Comparison of ENCODE assay signal across 27 mouse cellular contexts in genomic region chr4:72285112-72285675, GRCm38 (mm10).
A peak's percentile ranks its signal among the peaks of the same experiment; 100 is the strongest.
DNase-seq lines count a peak whose midpoint lies in the region; ATAC-seq and TF ChIP-seq lines count a peak whose summit lies in the region.
"Had no signal": no experiment of that assay in that cellular context is flagged by ENCODE, and none has a peak within 500 bp of the region (broad histone marks: within the 10 kb centered on the region; RNA-seq: fewer than 3 reads in every experiment).

No protein-coding gene starts in this region.

- H3K9ac ChIP-seq in midbrain, embryonic 13.5 days (replicated peaks), result no peak overlapping the region
- H3K9ac ChIP-seq in forebrain, postnatal 0 days, result no peak overlapping the region
- no peak overlapping the region for H3K9ac ChIP-seq in midbrain, postnatal 0 days (replicated peaks; ENCODE audit: low read length, poor library complexity, severe bottlenecking)
- H3K9ac ChIP-seq: embryonic facial prominence, embryonic 12.5 days; intestine, embryonic 15.5 days; limb, embryonic 12.5 days; liver, embryonic 15.5 days; lung, embryonic 14.5 days had no signal

- ATAC-seq in midbrain, embryonic 13.5 days, result peak; percentile 72
- ATAC-seq in forebrain, postnatal 0 days, result peak; percentile 14; the same call in 1 of the 2 replicates
- peak; percentile 65 for ATAC-seq in midbrain, postnatal 0 days (ENCODE audit: low FRiP score)
- no peak for ATAC-seq in megakaryocyte-erythroid progenitor cell, adult 5-6 weeks (replicated peaks; ENCODE audit: low FRiP score, low TSS enrichment, poor library complexity, severe bottlenecking)
- ATAC-seq: hindbrain, embryonic 16.5 days; intestine, embryonic 15.5 days had no signal

- H3K27ac ChIP-seq in midbrain, embryonic 13.5 days, result no peak overlapping the region
- no peak overlapping the region for H3K27ac ChIP-seq in midbrain, embryonic 10.5 days (replicated peaks)
- no peak overlapping the region for H3K27ac ChIP-seq in forebrain, postnatal 0 days (ENCODE audit: low read depth, low read length)
- no peak overlapping the region for H3K27ac ChIP-seq in midbrain, postnatal 0 days (ENCODE audit: low read depth, low read length)
- H3K27ac ChIP-seq: embryonic facial prominence, embryonic 12.5 days; intestine, embryonic 15.5 days; limb, embryonic 12.5 days; liver, embryonic 15.5 days had no signal

- no peaks in the 10 kb centered on the region for H3K4me1 ChIP-seq in midbrain, embryonic 13.5 days (replicated peaks)
- H3K4me1 ChIP-seq in midbrain, embryonic 10.5 days, result no peaks in the 10 kb centered on the region
- no peaks in the 10 kb centered on the region for H3K4me1 ChIP-seq in forebrain, postnatal 0 days (ENCODE audit: insufficient read depth)
- no peaks in the 10 kb centered on the region for H3K4me1 ChIP-seq in midbrain, postnatal 0 days (ENCODE audit: insufficient read depth, low read length)
- H3K4me1 ChIP-seq: embryonic facial prominence, embryonic 12.5 days; intestine, embryonic 15.5 days; liver, embryonic 15.5 days had no signal

- no peak overlapping the region for H3K4me2 ChIP-seq in midbrain, embryonic 13.5 days (replicated peaks)
- no peak overlapping the region for H3K4me2 ChIP-seq in forebrain, postnatal 0 days (ENCODE audit: low read depth)
- H3K4me2 ChIP-seq in midbrain, postnatal 0 days (ENCODE audit: low read depth, low read length, poor library complexity, severe bottlenecking), result no peak overlapping the region
- H3K4me2 ChIP-seq: embryonic facial prominence, embryonic 12.5 days; intestine, embryonic 15.5 days; limb, embryonic 12.5 days; liver, embryonic 15.5 days; lung, embryonic 14.5 days had no signal

- H3K36me3 ChIP-seq in midbrain, embryonic 13.5 days, result no peaks in the 10 kb centered on the region
- no peaks in the 10 kb centered on the region for H3K36me3 ChIP-seq in midbrain, embryonic 10.5 days
- H3K36me3 ChIP-seq in forebrain, postnatal 0 days (ENCODE audit: insufficient read depth), result no peaks in the 10 kb centered on the region
- H3K36me3 ChIP-seq in midbrain, postnatal 0 days (ENCODE audit: insufficient read depth, low read length), result no peaks in the 10 kb centered on the region
- H3K36me3 ChIP-seq: embryonic facial prominence, embryonic 12.5 days; intestine, embryonic 15.5 days; limb, embryonic 12.5 days; liver, embryonic 15.5 days had no signal

- WGBS in midbrain, embryonic 13.5 days, result 68% methylated on average over 1 of the region's 1 CpGs
- WGBS in midbrain, embryonic 10.5 days, result 49% methylated on average over 1 of the region's 1 CpGs
- WGBS in forebrain, postnatal 0 days, result 60% methylated on average over 1 of the region's 1 CpGs
- 50% methylated on average over 1 of the region's 1 CpGs for WGBS in midbrain, postnatal 0 days

- H3K27me3 ChIP-seq in midbrain, embryonic 13.5 days, result no peaks in the 10 kb centered on the region
- no peaks in the 10 kb centered on the region for H3K27me3 ChIP-seq in midbrain, embryonic 10.5 days (ENCODE audit: low read depth, poor library complexity, severe bottlenecking)
- no peaks in the 10 kb centered on the region for H3K27me3 ChIP-seq in forebrain, postnatal 0 days (ENCODE audit: insufficient read depth, low read length)
- no peaks in the 10 kb centered on the region for H3K27me3 ChIP-seq in midbrain, postnatal 0 days (ENCODE audit: insufficient read depth, low read length)
- H3K27me3 ChIP-seq: CH12.LX; embryonic facial prominence, embryonic 12.5 days; intestine, embryonic 15.5 days; limb, embryonic 12.5 days; liver, embryonic 15.5 days had no signal

- no peak overlapping the region for H3K4me3 ChIP-seq in midbrain, embryonic 13.5 days (replicated peaks)
- H3K4me3 ChIP-seq in midbrain, embryonic 10.5 days, result no peak overlapping the region
- no peak overlapping the region for H3K4me3 ChIP-seq in forebrain, postnatal 0 days (ENCODE audit: low read depth, low read length)
- H3K4me3 ChIP-seq in midbrain, postnatal 0 days (ENCODE audit: low read depth, low read length), result no peak overlapping the region
- H3K4me3 ChIP-seq: embryonic facial prominence, embryonic 12.5 days; intestine, embryonic 15.5 days; limb, embryonic 12.5 days; liver, embryonic 15.5 days had no signal

- H3K9me3 ChIP-seq in midbrain, embryonic 13.5 days, result no peaks in the 10 kb centered on the region
- H3K9me3 ChIP-seq in midbrain, embryonic 10.5 days (replicated peaks), result 0 out of 2 replicates have a peak, but pooled peaks cover 4% of the 10 kb centered on the region
- H3K9me3 ChIP-seq in forebrain, postnatal 0 days (ENCODE audit: low read length), result no peaks in the 10 kb centered on the region
- no peaks in the 10 kb centered on the region for H3K9me3 ChIP-seq in midbrain, postnatal 0 days (ENCODE audit: low read length)
- H3K9me3 ChIP-seq: intestine, embryonic 15.5 days; limb, embryonic 12.5 days; liver, embryonic 15.5 days had no signal

- no peak for TF ChIP-seq CTCF in forebrain, postnatal 0 days (IDR thresholded peaks at IDR 0.05; ENCODE audit: low read depth)
- TF ChIP-seq CTCF in midbrain, postnatal 0 days (IDR thresholded peaks at IDR 0.05), result no peak

- peak; percentile 12 for DNase-seq in embryo, embryonic 10.5 days (ENCODE audit: low spot score)
- DNase-seq in embryo, embryonic 9.5 days (ENCODE audit: extremely low spot score), result no peak
- DNase-seq in midbrain, embryonic 10.5 days (ENCODE audit: low spot score), result no peak
- no peak for DNase-seq in forebrain, postnatal 0 days
- DNase-seq in midbrain, postnatal 0 days (ENCODE audit: low spot score), result no peak
- no peak for DNase-seq in urinary bladder, postnatal 10 days (ENCODE audit: low spot score)
- DNase-seq: adrenal gland, adult 8-10 months; cerebellum, adult 11 months; cerebellum, adult 9-10 months; gastrocnemius, postnatal 10 days; heart, postnatal 14 days; kidney, adult 9 months; kidney, postnatal 10 days; layer of hippocampus, postnatal 36 days; lung, embryonic 14.5 days; lung, postnatal 14 days; retina, postnatal 1 day; right cerebral cortex, postnatal 14 days; thymus, postnatal 4 days had no signal
